Mouse (Mus musculus): ENCODE results near the gene Gadl1.

The Gadl1 gene

GRCm38 (mm10) chr9:115909155-115909554, at the start of gene Gadl1:
Gene Gadl1 (plus strand): TSS chr9:115909455.
- CTCF ChIA-PET: no interaction called here

- CTCF ChIA-PET: no interaction called here
Observed at GRCm38 (mm10) chr9:115862802-115863201, 46.5 kb upstream of the Gadl1 start.

GRCm38 (mm10) chr9:115863326-115863725, 45.9 kb upstream of the Gadl1 start:
- CTCF ChIA-PET: no interaction called here

GRCm38 (mm10) chr9:115867277-115867676, 42.0 kb upstream of the Gadl1 start:
- CTCF ChIA-PET: no interaction called here

- CTCF ChIA-PET: no interaction called here
Observed at GRCm38 (mm10) chr9:115870168-115870567, 39.1 kb upstream of the Gadl1 start.

GRCm38 (mm10) chr9:115870640-115871039, 38.6 kb upstream of the Gadl1 start:
- CTCF ChIA-PET: no interaction called here

- CTCF ChIA-PET: interaction anchor here (0.6 kb wide), 1 partner anchor 792 kb away, joined by 5 read pairs; no protein-coding TSS in a partner anchor
Observed at GRCm38 (mm10) chr9:115880500-115880899, 28.8 kb upstream of the Gadl1 start.

GRCm38 (mm10) chr9:115881137-115881536, 28.1 kb upstream of the Gadl1 start:
- CTCF ChIA-PET: interaction anchor here (0.6 kb wide), 2 partner anchors 716 to 792 kb away, joined by 5 to 8 read pairs; no protein-coding TSS in a partner anchor

- CTCF ChIA-PET: no interaction called here
Observed at GRCm38 (mm10) chr9:115882627-115883200, 26.5 kb upstream of the Gadl1 start.

- CTCF ChIA-PET: no interaction called here
Observed at GRCm38 (mm10) chr9:115883413-115883812, 25.8 kb upstream of the Gadl1 start.

GRCm38 (mm10) chr9:115887571-115887970, 21.7 kb upstream of the Gadl1 start:
- CTCF ChIA-PET: no interaction called here

- CTCF ChIA-PET: no interaction called here
Observed at GRCm38 (mm10) chr9:115893131-115893530, 16.1 kb upstream of the Gadl1 start.

- CTCF ChIA-PET: interaction anchor here (0.6 kb wide), 1 partner anchor 150 kb away, joined by 11 read pairs; no protein-coding TSS in a partner anchor
Observed at GRCm38 (mm10) chr9:115893947-115894346, 15.3 kb upstream of the Gadl1 start.

GRCm38 (mm10) chr9:115908325-115908724, 930 bp upstream of the Gadl1 start:
- CTCF ChIA-PET: no interaction called here

GRCm38 (mm10) chr9:115914006-115914405, 4.8 kb downstream of the Gadl1 start:
- CTCF ChIA-PET: no interaction called here

GRCm38 (mm10) chr9:115915586-115916270, 6.5 kb downstream of the Gadl1 start:
- CTCF ChIA-PET: no interaction called here

- CTCF ChIA-PET: no interaction called here
Observed at GRCm38 (mm10) chr9:115919736-115920135, 10.5 kb downstream of the Gadl1 start.

GRCm38 (mm10) chr9:115922662-115923061, 13.4 kb downstream of the Gadl1 start:
- CTCF ChIA-PET: no interaction called here

- CTCF ChIA-PET: interaction anchor here (0.5 kb wide), 1 partner anchor 901 kb away, joined by 3 read pairs; no protein-coding TSS in a partner anchor
Observed at GRCm38 (mm10) chr9:115924094-115924493, 14.8 kb downstream of the Gadl1 start.

- CTCF ChIA-PET: no interaction called here
Observed at GRCm38 (mm10) chr9:115931803-115932202, 22.5 kb downstream of the Gadl1 start.

GRCm38 (mm10) chr9:115932741-115933140, 23.5 kb downstream of the Gadl1 start:
- CTCF ChIA-PET: no interaction called here

GRCm38 (mm10) chr9:115933243-115933964, 24.1 kb downstream of the Gadl1 start:
- CTCF ChIA-PET: no interaction called here

GRCm38 (mm10) chr9:115934288-115934687, 25.0 kb downstream of the Gadl1 start:
- CTCF ChIA-PET: no interaction called here
